Mouse (Mus musculus): ENCODE data around the gene Acta2. TPM values are rescaled to one million over a fixed set of nuclear protein-coding genes. Genes with fewer than 3 reads are reported as not detected.

The Acta2 gene
- polyA plus RNA-seq, 1 experiment from 2014 or later, result 628 TPM

GRCm38 (mm10) chr19:34198066-34198465, 57.3 kb downstream of the Acta2 start:
- Histone ChIP-seq H3K9ac (replicated peaks; ENCODE audit: low read length) (no peak overlapping the region), H3K4me3 (ENCODE audit: low read length) (no peak overlapping the region), H3K36me3 (ENCODE audit: insufficient read depth, low read length) (no peaks in the 10 kb centered on the region), H3K4me1 (ENCODE audit: insufficient read depth, low read length) (peaks cover 5% of the 10 kb centered on the region; the same call in 1 of the 2 replicates), H3K4me2 (replicated peaks; ENCODE audit: low read depth, low read length) (no peak overlapping the region), H3K27ac (ENCODE audit: low read length) (no peak overlapping the region), H3K9me3 (ENCODE audit: low read length) (no peaks in the 10 kb centered on the region), H3K27me3 (ENCODE audit: insufficient read depth, low read length) (no peaks in the 10 kb centered on the region)
- WGBS, result 73% methylated on average over 1 of the region's 1 CpGs
- ATAC-seq (ENCODE audit: low FRiP score, low TSS enrichment), result peak; percentile 51; the same call in 1 of the 2 replicates

GRCm38 (mm10) chr19:34195031-34195430, 60.4 kb downstream of the Acta2 start:
- no peaks in the 10 kb centered on the region for H3K27me3 ChIP-seq (ENCODE audit: insufficient read depth, low read length)
- H3K9me3 ChIP-seq (ENCODE audit: low read length), result no peaks in the 10 kb centered on the region
- no peak overlapping the region for H3K9ac ChIP-seq (replicated peaks; ENCODE audit: low read length)
- H3K4me3 ChIP-seq (ENCODE audit: low read length), result no peak overlapping the region
- no peak for ATAC-seq (ENCODE audit: low FRiP score, low TSS enrichment)
- H3K4me1 ChIP-seq (ENCODE audit: insufficient read depth, low read length), result peaks cover 8% of the 10 kb centered on the region
- no peak overlapping the region for H3K4me2 ChIP-seq (replicated peaks; ENCODE audit: low read depth, low read length)
- H3K36me3 ChIP-seq (ENCODE audit: insufficient read depth, low read length), result no peaks in the 10 kb centered on the region
- no peak overlapping the region for H3K27ac ChIP-seq (ENCODE audit: low read length)
- 79% methylated on average over 2 of the region's 2 CpGs for WGBS

GRCm38 (mm10) chr19:34194132-34194745, 61.2 kb downstream of the Acta2 start:
- H3K4me3 ChIP-seq (ENCODE audit: low read length), result no peak overlapping the region
- H3K9ac ChIP-seq (replicated peaks; ENCODE audit: low read length), result no peak overlapping the region
- no peaks in the 10 kb centered on the region for H3K27me3 ChIP-seq (ENCODE audit: insufficient read depth, low read length)
- no peaks in the 10 kb centered on the region for H3K36me3 ChIP-seq (ENCODE audit: insufficient read depth, low read length)
- no peak for ATAC-seq (ENCODE audit: low FRiP score, low TSS enrichment)
- H3K4me1 ChIP-seq (ENCODE audit: insufficient read depth, low read length), result peaks cover 8% of the 10 kb centered on the region
- WGBS, result 98% methylated on average over 6 of the region's 6 CpGs
- H3K9me3 ChIP-seq (ENCODE audit: low read length), result no peaks in the 10 kb centered on the region
- H3K4me2 ChIP-seq (replicated peaks; ENCODE audit: low read depth, low read length), result no peak overlapping the region
- no peak overlapping the region for H3K27ac ChIP-seq (ENCODE audit: low read length)

- ATAC-seq (ENCODE audit: low FRiP score, low TSS enrichment), result no peak
- peaks cover 8% of the 10 kb centered on the region for H3K4me1 ChIP-seq (ENCODE audit: insufficient read depth, low read length)
- no peak overlapping the region for H3K27ac ChIP-seq (ENCODE audit: low read length)
- H3K9ac ChIP-seq (replicated peaks; ENCODE audit: low read length), result no peak overlapping the region
- H3K4me2 ChIP-seq (replicated peaks; ENCODE audit: low read depth, low read length), result peak overlapping the region; percentile 99
- no peaks in the 10 kb centered on the region for H3K9me3 ChIP-seq (ENCODE audit: low read length)
- H3K4me3 ChIP-seq (ENCODE audit: low read length), result peak overlapping the region; percentile 75
- H3K36me3 ChIP-seq (ENCODE audit: insufficient read depth, low read length), result no peaks in the 10 kb centered on the region
- no peaks in the 10 kb centered on the region for H3K27me3 ChIP-seq (ENCODE audit: insufficient read depth, low read length)
- 68% methylated on average over 9 of the region's 9 CpGs for WGBS
These were observed 61.7 kb downstream of the Acta2 start for GRCm38 (mm10) chr19:34193683-34194082.

- H3K9ac ChIP-seq (replicated peaks; ENCODE audit: low read length), result peak overlapping the region; percentile 76
- 8% methylated on average over 9 of the region's 9 CpGs for WGBS
These were observed 62.2 kb downstream of the Acta2 start for GRCm38 (mm10) chr19:34193149-34193548.

GRCm38 (mm10) chr19:34192008-34192963, 63.1 kb downstream of the Acta2 start, which contains the start of gene Stambpl1:
Gene Stambpl1 (plus strand): TSS chr19:34192229.
- Histone ChIP-seq H3K27ac (ENCODE audit: low read length) (0 out of 2 replicates have a peak within 1 kb of the TSS, but pooled peaks have one; percentile 1), H3K4me2 (replicated peaks; ENCODE audit: low read depth, low read length) (peak within 1 kb of the TSS; percentile 99), H3K4me1 (ENCODE audit: insufficient read depth, low read length) (peaks cover 3% of the 10 kb centered on the region; the same call in 1 of the 2 replicates), H3K4me3 (ENCODE audit: low read length) (peak within 1 kb of the TSS; percentile 75), H3K9ac (replicated peaks; ENCODE audit: low read length) (peak within 1 kb of the TSS; percentile 76), H3K9me3 (ENCODE audit: low read length) (no peaks in the 10 kb centered on the region), H3K27me3 (ENCODE audit: insufficient read depth, low read length) (no peaks in the 10 kb centered on the region), H3K36me3 (ENCODE audit: insufficient read depth, low read length) (no peaks in the 10 kb centered on the region)
- peak; percentile 88 for ATAC-seq (ENCODE audit: low FRiP score, low TSS enrichment)
- WGBS, result under 1% methylated on average over 58 of the region's 62 CpGs

More at GRCm38 (mm10) chr19:34193149-34193548, 62.2 kb downstream of the Acta2 start:
- no peak overlapping the region for H3K27ac ChIP-seq (ENCODE audit: low read length)
- H3K36me3 ChIP-seq (ENCODE audit: insufficient read depth, low read length), result no peaks in the 10 kb centered on the region
- H3K27me3 ChIP-seq (ENCODE audit: insufficient read depth, low read length), result no peaks in the 10 kb centered on the region
- H3K4me1 ChIP-seq (ENCODE audit: insufficient read depth, low read length), result peaks cover 5% of the 10 kb centered on the region
- no peaks in the 10 kb centered on the region for H3K9me3 ChIP-seq (ENCODE audit: low read length)
- H3K4me2 ChIP-seq (replicated peaks; ENCODE audit: low read depth, low read length), result peak overlapping the region; percentile 99
- ATAC-seq (ENCODE audit: low FRiP score, low TSS enrichment), result peak; percentile 50; the same call in 1 of the 2 replicates
- H3K4me3 ChIP-seq (ENCODE audit: low read length), result peak overlapping the region; percentile 75

- peak overlapping the region; percentile 99 for H3K4me2 ChIP-seq (replicated peaks; ENCODE audit: low read depth, low read length)
- H3K9ac ChIP-seq (replicated peaks; ENCODE audit: low read length), result peak overlapping the region; percentile 76
- WGBS, result 25% methylated on average over 10 of the region's 10 CpGs
- no peaks in the 10 kb centered on the region for H3K9me3 ChIP-seq (ENCODE audit: low read length)
- 0 out of 2 replicates have a peak, but pooled peaks have one; percentile 10 for ATAC-seq (ENCODE audit: low FRiP score, low TSS enrichment)
- H3K27me3 ChIP-seq (ENCODE audit: insufficient read depth, low read length), result no peaks in the 10 kb centered on the region
- no peaks in the 10 kb centered on the region for H3K36me3 ChIP-seq (ENCODE audit: insufficient read depth, low read length)
- peaks cover 3% of the 10 kb centered on the region; the same call in 1 of the 2 replicates for H3K4me1 ChIP-seq (ENCODE audit: insufficient read depth, low read length)
- H3K4me3 ChIP-seq (ENCODE audit: low read length), result peak overlapping the region; percentile 75
- no peak overlapping the region for H3K27ac ChIP-seq (ENCODE audit: low read length)
These were observed 63.8 kb downstream of the Acta2 start for GRCm38 (mm10) chr19:34191645-34192007.

Other genes with a start within 250 kb of the Acta2 start
- gene Lipk, start 247.3 kb downstream of the Acta2 start, polyA plus RNA-seq (2015; fragmentation: Nextera tagmentation; extraction: Ambion mirVana), result not detected in 2 replicates
- gene Lipn, start 188.2 kb downstream of the Acta2 start, polyA plus RNA-seq (2015; fragmentation: Nextera tagmentation; extraction: Ambion mirVana), result not detected in 2 replicates
- gene Lipm, start 154.7 kb downstream of the Acta2 start, polyA plus RNA-seq (2015; fragmentation: Nextera tagmentation; extraction: Ambion mirVana), result not detected in 2 replicates
- 0.06 TPM in 1 of 2 replicates, not detected in the other for gene Ankrd22, start 89.5 kb downstream of the Acta2 start, polyA plus RNA-seq (2015; fragmentation: Nextera tagmentation; extraction: Ambion mirVana)
- gene Stambpl1, start 63.4 kb downstream of the Acta2 start, polyA plus RNA-seq (2015; fragmentation: Nextera tagmentation; extraction: Ambion mirVana), result 4.5 and 5.0 TPM in 2 replicates
- gene Fas, start 35.1 kb upstream of the Acta2 start, polyA plus RNA-seq (2015; fragmentation: Nextera tagmentation; extraction: Ambion mirVana), result 4.0 and 5.3 TPM in 2 replicates
- gene Ch25h, start 219.6 kb upstream of the Acta2 start, polyA plus RNA-seq (2015; fragmentation: Nextera tagmentation; extraction: Ambion mirVana), result 2.2 and 2.7 TPM in 2 replicates